Mouse (Mus musculus) layer of hippocampus, postnatal 36 days (tissue): Measurements from ENCODE around the gene Lelp1. TPM values are rescaled to one million over a fixed set of nuclear protein-coding genes. Genes with fewer than 3 reads are reported as not detected.

Experiments
- DNase-seq, 2 experiments: peaks; one replicate each; pipeline ENCODE4 v3.0.0; 2022
- total RNA-seq, 2 experiments: library from RNA; stranded (reverse); gene quantifications; 2 replicates each; pipeline ENCODE4 v1.2.3; 2021

Gene Lelp1
- total RNA-seq = not detected

GRCm38 (mm10) chr3:92142644-92143043 lies at the start of gene Lelp1:
Gene Lelp1 (minus strand): TSS chr3:92142744.
- no peak for DNase-seq

- no peak for DNase-seq
Observed at GRCm38 (mm10) chr3:92176880-92177279, 34.3 kb upstream of the Lelp1 start.

GRCm38 (mm10) chr3:92169847-92170246 lies 27.3 kb upstream of the Lelp1 start:
- no peak for DNase-seq

- peak in 1 of 2 experiments; percentile 26 for DNase-seq
Observed at GRCm38 (mm10) chr3:92153322-92153721, 10.8 kb upstream of the Lelp1 start.

- DNase-seq = peak; percentile 15 to 19
Observed at GRCm38 (mm10) chr3:92150631-92151277, 8.2 kb upstream of the Lelp1 start.

GRCm38 (mm10) chr3:92147913-92148312 lies 5.4 kb upstream of the Lelp1 start:
- DNase-seq = no peak

- no peak for DNase-seq
Observed at GRCm38 (mm10) chr3:92147420-92147819, 4.9 kb upstream of the Lelp1 start.

GRCm38 (mm10) chr3:92123847-92124246 lies 18.7 kb downstream of the Lelp1 start, which contains the start of gene Prr9:
Gene Prr9 (minus strand): TSS chr3:92123947.
- DNase-seq = no peak

- no peak for DNase-seq
Observed at GRCm38 (mm10) chr3:92120902-92121301, 21.6 kb downstream of the Lelp1 start.

- DNase-seq = no peak
Observed at GRCm38 (mm10) chr3:92117930-92118329, 24.6 kb downstream of the Lelp1 start.

- no peak for DNase-seq
Observed at GRCm38 (mm10) chr3:92111526-92111925, 31.0 kb downstream of the Lelp1 start.

- DNase-seq = no peak
Observed at GRCm38 (mm10) chr3:92110790-92111189, 31.8 kb downstream of the Lelp1 start.

- no peak for DNase-seq
Observed at GRCm38 (mm10) chr3:92106582-92106981, 36.0 kb downstream of the Lelp1 start.

Other genes with a start within 250 kb of the Lelp1 start
- not detected for gene Pglyrp3, start 128.2 kb downstream of the Lelp1 start, total RNA-seq
- gene Lor, start 59.6 kb downstream of the Lelp1 start, total RNA-seq = 1 to 10 TPM; 3.0 to 4.1 TPM
- gene Prr9, start 18.8 kb downstream of the Lelp1 start, total RNA-seq = not detected
- not detected for gene Sprr2a1, start 73.1 kb upstream of the Lelp1 start, total RNA-seq
- gene Sprr2a2, start 73.2 kb upstream of the Lelp1 start, total RNA-seq = not detected
- gene Sprr2a3, start 142.7 kb upstream of the Lelp1 start, total RNA-seq = not detected
- gene Sprr2b, start 173.9 kb upstream of the Lelp1 start, total RNA-seq = not detected
- gene Sprr2d, start 196.4 kb upstream of the Lelp1 start, total RNA-seq = not detected
- gene Sprr2e, start 209.4 kb upstream of the Lelp1 start, total RNA-seq = not detected
- not detected for gene Sprr2f, start 222.4 kb upstream of the Lelp1 start, total RNA-seq
- gene Sprr2h, start 242.9 kb upstream of the Lelp1 start, total RNA-seq = not detected